Mouse (Mus musculus) hindbrain, embryonic 12.5 days (tissue): Measurements from ENCODE around the gene Dnah12. TPM values are rescaled to one million over a fixed set of nuclear protein-coding genes. Genes with fewer than 3 reads are reported as not detected.

Experiments used
- ATAC-seq: fragments of 200-750 bp; cut with Nextera tagmentation; 2 replicates; pipeline ENCODE4 v1.8.0; 2017; ENCODE audit warnings: moderate TSS enrichment; ENCODE audit not compliant: low FRiP score
- H3K27ac ChIP-seq: fragments of 300-500 bp; sonication (generic); 2 replicates; pipeline ENCODE4 v1.5.1; 2016; ENCODE audit warnings: mild to moderate bottlenecking
- H3K27me3 ChIP-seq: fragments of 300-500 bp; sonication (generic); 2 replicates; pipeline ENCODE4 v1.6.1; 2016; ENCODE audit warnings: mild to moderate bottlenecking
- H3K36me3 ChIP-seq: fragments of 300-500 bp; sonication (generic); 2 replicates; pipeline ENCODE4 v1.6.1; 2016; ENCODE audit warnings: mild to moderate bottlenecking
- H3K4me1 ChIP-seq: fragments of 300-500 bp; sonication (generic); 2 replicates; pipeline ENCODE4 v1.6.1; 2016
- H3K4me2 ChIP-seq: fragments of 300-500 bp; sonication (generic); replicated peaks from 2 replicates; pipeline ENCODE4 v1.6.1; 2016; ENCODE audit warnings: mild to moderate bottlenecking
- H3K4me3 ChIP-seq: fragments of 300-500 bp; sonication (generic); 2 replicates; pipeline ENCODE4 v1.5.1; 2016; ENCODE audit warnings: mild to moderate bottlenecking
- H3K9ac ChIP-seq: fragments of 300-500 bp; sonication (generic); 2 replicates; pipeline ENCODE4 v1.6.1; 2016; ENCODE audit warnings: mild to moderate bottlenecking, moderate library complexity
- H3K9me3 ChIP-seq: fragments of 300-500 bp; sonication (generic); replicated peaks from 2 replicates; pipeline ENCODE4 v1.6.1; 2016; ENCODE audit warnings: mild to moderate bottlenecking
- WGBS: fragments of 180-500 bp; shearing (Covaris S2); methylation state at CpG from one replicate; pipeline ENCODE4 v1.1.7; 2016; 5-methylcytosine and 5-hydroxymethylcytosine counted together
- polyA plus RNA-seq: library from polyadenylated mRNA; unstranded; fragments of >200 nt; fragmentation: Nextera tagmentation; extraction: Ambion mirVana; gene quantifications from 2 replicates; pipeline ENCODE4 v1.2.1, GENCODE M21; 2016

The Dnah12 gene
- polyA plus RNA-seq, 1 experiment from 2014 or later = 0.08 TPM

DNA sequence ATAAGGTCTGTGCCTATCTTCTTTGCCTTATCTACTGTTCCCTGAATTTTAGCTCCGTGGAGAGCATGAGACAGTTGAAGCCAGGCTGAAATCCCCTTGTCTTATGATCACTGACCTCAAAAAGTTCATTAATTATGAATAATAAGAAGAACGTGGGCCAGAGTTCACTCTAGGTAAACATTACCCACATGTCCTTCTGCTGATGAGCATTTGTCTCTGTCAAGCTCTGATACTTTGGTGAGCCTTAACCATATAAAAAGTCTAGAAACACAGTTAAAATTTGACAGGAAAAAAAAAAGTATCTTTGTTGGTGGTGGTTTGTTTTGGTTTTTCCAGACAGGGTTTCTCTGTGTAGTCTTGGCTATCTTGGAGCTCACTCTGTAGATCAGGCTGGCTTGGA lies 161.0 kb downstream of the Dnah12 start:
- Histone ChIP-seq H3K4me1 (no peaks in the 10 kb centered on the region), H3K36me3 (no peaks in the 10 kb centered on the region), H3K9ac (no peak overlapping the region), H3K9me3 (no peaks in the 10 kb centered on the region), H3K4me2 (no peak overlapping the region), H3K27ac (no peak overlapping the region), H3K27me3 (no peaks in the 10 kb centered on the region), H3K4me3 (no peak overlapping the region)
- ATAC-seq = no peak
- 74% methylated on average over 2 of the region's 2 CpGs for WGBS

- no peak for ATAC-seq
- 73% methylated on average over 2 of the region's 2 CpGs for WGBS
- H3K9ac ChIP-seq = no peak overlapping the region
These were observed 165.3 kb downstream of the Dnah12 start for GRCm38 (mm10) chr14:26858364-26858763.

DNA sequence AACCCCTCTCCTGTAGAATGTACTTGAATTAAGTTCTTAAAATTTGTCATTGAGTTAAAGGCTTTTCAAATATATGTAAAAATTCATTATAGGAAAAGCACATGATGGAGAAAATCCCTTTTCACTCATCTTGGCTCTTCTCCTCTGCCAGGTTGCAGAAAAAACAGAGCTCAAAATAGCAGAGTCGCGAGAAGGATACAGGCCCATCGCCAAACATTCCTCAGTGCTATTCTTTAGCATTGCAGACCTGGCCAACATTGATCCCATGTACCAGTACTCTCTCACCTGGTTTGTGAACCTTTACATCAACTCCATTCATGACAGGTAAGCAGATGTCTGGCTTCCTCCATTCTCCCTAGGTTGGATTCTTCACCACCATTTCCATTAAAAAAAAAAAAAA lies 165.9 kb downstream of the Dnah12 start:
- 92% methylated on average over 3 of the region's 3 CpGs for WGBS
- no peak for ATAC-seq

More at GRCm38 (mm10) chr14:26858364-26858763, 165.3 kb downstream of the Dnah12 start:
- no peak overlapping the region for H3K27ac ChIP-seq
- H3K4me1 ChIP-seq = no peaks in the 10 kb centered on the region
- H3K27me3 ChIP-seq = no peaks in the 10 kb centered on the region
- no peak overlapping the region for H3K4me3 ChIP-seq
- no peaks in the 10 kb centered on the region for H3K36me3 ChIP-seq
- no peaks in the 10 kb centered on the region for H3K9me3 ChIP-seq
- H3K4me2 ChIP-seq = no peak overlapping the region

DNA sequence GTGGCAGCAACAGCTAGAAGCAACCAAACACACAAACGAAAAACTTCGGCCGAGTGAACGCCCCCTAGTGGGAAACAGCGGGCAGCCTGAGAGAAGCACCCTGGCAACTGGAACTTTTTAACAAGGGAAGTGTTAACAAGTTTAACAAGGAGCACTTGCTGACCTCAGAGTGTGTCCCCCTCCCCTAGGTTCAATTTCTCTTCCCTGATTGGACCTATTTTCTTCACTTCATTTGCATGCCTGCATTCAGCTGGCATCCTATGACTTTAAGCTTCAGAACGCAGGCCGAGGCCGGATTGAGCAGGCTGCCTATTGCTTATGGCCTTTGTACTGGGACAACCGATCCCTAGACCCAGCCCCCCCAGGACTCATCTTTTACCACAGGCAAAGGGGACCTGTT lies 174.3 kb downstream of the Dnah12 start:
- Histone ChIP-seq H3K9me3 (no peaks in the 10 kb centered on the region), H3K27me3 (no peaks in the 10 kb centered on the region), H3K4me1 (no peaks in the 10 kb centered on the region), H3K9ac (no peak overlapping the region), H3K4me2 (no peak overlapping the region), H3K36me3 (no peaks in the 10 kb centered on the region), H3K4me3 (no peak overlapping the region), H3K27ac (no peak overlapping the region)
- 73% methylated on average over 9 of the region's 9 CpGs for WGBS
- no peak for ATAC-seq

More for the DNA sequence above, 165.9 kb downstream of the Dnah12 start:
- Histone ChIP-seq H3K9ac (no peak overlapping the region), H3K27ac (no peak overlapping the region), H3K4me1 (no peaks in the 10 kb centered on the region), H3K36me3 (no peaks in the 10 kb centered on the region), H3K4me2 (no peak overlapping the region), H3K27me3 (no peaks in the 10 kb centered on the region), H3K4me3 (no peak overlapping the region), H3K9me3 (no peaks in the 10 kb centered on the region)

DNA sequence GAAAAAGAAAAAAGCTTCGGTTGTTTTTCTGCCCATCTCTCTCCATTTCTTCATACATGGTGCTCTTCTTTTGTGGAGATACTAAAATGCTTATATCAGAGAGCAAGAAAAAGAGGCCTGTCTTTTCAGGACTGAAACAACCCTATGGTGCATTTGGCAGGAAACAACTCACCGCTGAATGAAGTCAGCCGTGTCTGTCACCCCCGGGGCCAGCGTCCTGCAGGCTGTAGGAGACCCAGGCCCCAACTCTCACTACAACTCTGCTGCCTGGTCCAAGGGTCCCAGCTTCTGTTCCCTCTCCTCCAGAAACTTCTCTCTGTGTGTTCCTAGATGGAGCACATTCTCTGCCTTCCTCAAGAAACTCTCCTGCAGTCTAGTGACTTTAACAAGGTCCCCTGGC lies 175.2 kb downstream of the Dnah12 start:
- no peak overlapping the region for H3K9ac ChIP-seq
- no peaks in the 10 kb centered on the region for H3K36me3 ChIP-seq
- ATAC-seq = no peak
- no peak overlapping the region for H3K4me2 ChIP-seq
- WGBS = 83% methylated on average over 5 of the region's 5 CpGs
- no peaks in the 10 kb centered on the region for H3K9me3 ChIP-seq
- no peak overlapping the region for H3K27ac ChIP-seq
- no peaks in the 10 kb centered on the region for H3K27me3 ChIP-seq
- H3K4me3 ChIP-seq = no peak overlapping the region
- no peaks in the 10 kb centered on the region for H3K4me1 ChIP-seq

DNA sequence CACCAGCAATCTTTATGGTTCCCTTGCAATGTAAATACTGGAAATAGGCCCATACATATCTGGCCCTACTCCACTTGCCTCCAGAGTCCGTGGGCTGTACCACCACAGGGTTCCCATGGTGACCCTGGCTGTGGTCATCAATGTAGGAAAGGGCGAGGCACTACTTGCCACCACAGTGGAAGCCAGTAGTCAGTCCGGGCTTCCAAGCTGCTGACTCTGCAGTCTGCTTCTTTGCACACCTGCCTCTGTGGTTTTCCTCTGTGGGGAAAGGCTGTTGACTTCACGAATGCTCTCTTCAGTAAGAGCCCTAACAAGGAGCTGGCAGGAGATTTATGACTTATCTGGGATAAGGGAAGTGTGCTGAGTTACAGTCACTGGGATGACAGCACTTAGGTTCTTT lies 185.7 kb downstream of the Dnah12 start:
- ATAC-seq = no peak
- no peak overlapping the region for H3K4me3 ChIP-seq
- 81% methylated on average over 4 of the region's 4 CpGs for WGBS

GRCm38 (mm10) chr14:26879976-26880375 lies 186.9 kb downstream of the Dnah12 start:
- Histone ChIP-seq H3K27me3 (no peaks in the 10 kb centered on the region), H3K36me3 (no peaks in the 10 kb centered on the region), H3K27ac (no peak overlapping the region), H3K4me2 (no peak overlapping the region), H3K4me3 (no peak overlapping the region), H3K4me1 (no peaks in the 10 kb centered on the region), H3K9me3 (no peaks in the 10 kb centered on the region), H3K9ac (no peak overlapping the region)
- WGBS = 68% methylated on average over 2 of the region's 2 CpGs
- no peak for ATAC-seq

More for the DNA sequence above, 185.7 kb downstream of the Dnah12 start:
- Histone ChIP-seq H3K27ac (no peak overlapping the region), H3K9ac (no peak overlapping the region), H3K4me2 (no peak overlapping the region), H3K36me3 (no peaks in the 10 kb centered on the region), H3K9me3 (no peaks in the 10 kb centered on the region), H3K27me3 (no peaks in the 10 kb centered on the region), H3K4me1 (no peaks in the 10 kb centered on the region)

GRCm38 (mm10) chr14:26881700-26882099 lies 188.6 kb downstream of the Dnah12 start:
- ATAC-seq = no peak
- WGBS = 88% methylated on average over 5 of the region's 5 CpGs

GRCm38 (mm10) chr14:26887244-26887643 lies 194.2 kb downstream of the Dnah12 start:
- Histone ChIP-seq H3K9ac (no peak overlapping the region), H3K4me1 (no peaks in the 10 kb centered on the region), H3K36me3 (no peaks in the 10 kb centered on the region), H3K27ac (no peak overlapping the region), H3K9me3 (no peaks in the 10 kb centered on the region), H3K4me2 (no peak overlapping the region), H3K27me3 (no peaks in the 10 kb centered on the region), H3K4me3 (no peak overlapping the region)
- no peak for ATAC-seq
- WGBS = 64% methylated on average over 3 of the region's 3 CpGs

More at GRCm38 (mm10) chr14:26881700-26882099, 188.6 kb downstream of the Dnah12 start:
- no peaks in the 10 kb centered on the region for H3K27me3 ChIP-seq
- H3K4me2 ChIP-seq = no peak overlapping the region
- H3K4me3 ChIP-seq = no peak overlapping the region
- no peak overlapping the region for H3K27ac ChIP-seq
- H3K4me1 ChIP-seq = no peaks in the 10 kb centered on the region
- H3K9me3 ChIP-seq = no peaks in the 10 kb centered on the region
- no peaks in the 10 kb centered on the region for H3K36me3 ChIP-seq
- H3K9ac ChIP-seq = no peak overlapping the region

DNA sequence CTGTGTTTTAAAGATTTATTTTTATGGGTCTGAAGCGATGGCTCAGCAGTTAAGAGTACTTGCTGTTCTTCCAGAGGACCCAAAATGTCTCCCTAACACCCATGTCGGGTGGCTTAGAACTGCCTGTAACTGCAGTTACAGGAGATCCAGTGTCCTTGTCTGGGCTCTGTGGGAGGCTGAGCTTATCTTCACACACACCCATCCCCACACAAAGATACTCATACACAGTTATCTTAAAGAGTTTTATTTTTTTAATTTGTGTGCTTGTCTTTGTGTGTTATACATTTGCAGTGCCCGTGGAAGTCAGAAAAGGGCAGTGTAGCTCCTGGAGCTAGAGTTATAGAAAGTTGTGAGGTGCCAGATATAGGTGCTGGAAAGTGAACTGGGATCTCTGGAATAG lies 197.7 kb downstream of the Dnah12 start:
- Histone ChIP-seq H3K36me3 (no peaks in the 10 kb centered on the region), H3K4me1 (no peaks in the 10 kb centered on the region), H3K27ac (no peak overlapping the region), H3K4me2 (no peak overlapping the region), H3K9ac (no peak overlapping the region), H3K4me3 (no peak overlapping the region), H3K27me3 (no peaks in the 10 kb centered on the region), H3K9me3 (no peaks in the 10 kb centered on the region)
- WGBS = 87% methylated on average over 3 of the region's 3 CpGs
- ATAC-seq = no peak

DNA sequence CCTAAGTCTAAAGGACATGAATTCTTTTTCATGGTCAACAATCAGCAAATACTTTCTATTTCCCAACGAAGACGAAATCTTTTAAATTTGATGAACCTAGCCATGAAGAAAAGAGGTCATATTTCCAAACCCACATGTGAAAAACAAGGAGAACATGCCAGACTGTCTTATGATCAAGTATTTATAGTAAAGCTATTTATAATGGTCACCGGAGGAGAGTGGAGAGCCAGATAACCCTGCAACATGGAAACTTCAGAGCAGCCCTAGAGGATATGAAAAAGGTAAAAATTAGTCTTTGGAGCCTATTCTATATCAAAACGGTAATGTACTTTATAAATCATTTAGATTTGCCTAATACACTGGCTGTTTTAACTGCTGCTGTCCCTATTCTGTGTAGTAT lies 201.3 kb downstream of the Dnah12 start, which contains the start of gene Asb14:
TSS of gene Asb14 (plus strand) at position 166 of the 400 bp plus-strand sequence.
- Histone ChIP-seq H3K27me3 (no peaks in the 10 kb centered on the region), H3K9ac (no peak within 1 kb of the TSS), H3K4me2 (no peak within 1 kb of the TSS), H3K36me3 (no peaks in the 10 kb centered on the region), H3K4me1 (no peaks in the 10 kb centered on the region), H3K27ac (no peak within 1 kb of the TSS), H3K4me3 (no peak within 1 kb of the TSS), H3K9me3 (no peaks in the 10 kb centered on the region)
- no peak for ATAC-seq
- 92% methylated on average over 4 of the region's 4 CpGs for WGBS

GRCm38 (mm10) chr14:26899490-26899889 lies 206.4 kb downstream of the Dnah12 start:
- Histone ChIP-seq H3K4me1 (no peaks in the 10 kb centered on the region), H3K9ac (no peak overlapping the region), H3K9me3 (no peaks in the 10 kb centered on the region), H3K27ac (no peak overlapping the region), H3K27me3 (no peaks in the 10 kb centered on the region), H3K4me2 (no peak overlapping the region), H3K36me3 (no peaks in the 10 kb centered on the region), H3K4me3 (no peak overlapping the region)
- ATAC-seq = no peak
- 82% methylated on average over 2 of the region's 2 CpGs for WGBS

GRCm38 (mm10) chr14:26900893-26901292 lies 207.8 kb downstream of the Dnah12 start:
- no peaks in the 10 kb centered on the region for H3K4me1 ChIP-seq
- H3K9me3 ChIP-seq = no peaks in the 10 kb centered on the region
- H3K36me3 ChIP-seq = no peaks in the 10 kb centered on the region
- WGBS = 89% methylated on average over 12 of the region's 12 CpGs
- no peaks in the 10 kb centered on the region for H3K27me3 ChIP-seq
- no peak for ATAC-seq
- no peak overlapping the region for H3K27ac ChIP-seq
- no peak overlapping the region for H3K9ac ChIP-seq
- no peak overlapping the region for H3K4me2 ChIP-seq
- no peak overlapping the region for H3K4me3 ChIP-seq
